Mouse (Mus musculus) limb, embryonic 12.5 days (tissue): Measurements from ENCODE around the gene Rpp38. TPM values are rescaled to one million over a fixed set of nuclear protein-coding genes. Genes with fewer than 3 reads are reported as not detected.

Experiments used
- ATAC-seq: fragments of 200-750 bp; cut with Nextera tagmentation; 2 replicates; pipeline ENCODE4 v1.8.0; 2017; ENCODE audit warnings: low read depth, moderate TSS enrichment; ENCODE audit not compliant: insufficient number of reproducible peaks, insufficient read depth, low FRiP score, low TSS enrichment
- H3K27ac ChIP-seq: fragments of 300-500 bp; sonication (generic); 2 replicates; pipeline ENCODE4 v1.5.1; 2016; ENCODE audit warnings: mild to moderate bottlenecking, moderate library complexity
- H3K27me3 ChIP-seq: fragments of 300-500 bp; sonication (generic); 2 replicates; pipeline ENCODE4 v1.6.1; 2016; ENCODE audit warnings: mild to moderate bottlenecking, moderate library complexity
- H3K36me3 ChIP-seq: fragments of 300-500 bp; sonication (generic); 2 replicates; pipeline ENCODE4 v1.6.1; 2016; ENCODE audit warnings: mild to moderate bottlenecking, moderate library complexity
- H3K4me1 ChIP-seq: fragments of 300-500 bp; sonication (generic); replicated peaks from 2 replicates; pipeline ENCODE4 v1.6.1; 2016
- H3K4me2 ChIP-seq: fragments of 300-500 bp; sonication (generic); 2 replicates; pipeline ENCODE4 v1.6.1; 2016; ENCODE audit warnings: mild to moderate bottlenecking, moderate library complexity
- H3K4me3 ChIP-seq: fragments of 300-500 bp; sonication (generic); replicated peaks from 2 replicates; pipeline ENCODE4 v1.5.1; 2016; ENCODE audit warnings: mild to moderate bottlenecking
- H3K9ac ChIP-seq: fragments of 300-500 bp; sonication (generic); replicated peaks from 2 replicates; pipeline ENCODE4 v1.6.1; 2016; ENCODE audit warnings: mild to moderate bottlenecking, moderate library complexity
- H3K9me3 ChIP-seq: fragments of 300-500 bp; sonication (generic); 2 replicates; pipeline ENCODE4 v1.6.1; 2016; ENCODE audit warnings: mild to moderate bottlenecking, moderate library complexity
- WGBS: fragments of 180-500 bp; shearing (Covaris S2); methylation state at CpG from one replicate; pipeline ENCODE4 v1.1.7; 2016; 5-methylcytosine and 5-hydroxymethylcytosine counted together
- polyA plus RNA-seq: library from polyadenylated mRNA; unstranded; fragments of >200 nt; fragmentation: Nextera tagmentation; extraction: Ambion mirVana; gene quantifications from 2 replicates; pipeline ENCODE4 v1.2.1, GENCODE M21; 2016

The Rpp38 gene
- polyA plus RNA-seq: 17.4 and 20.7 TPM in 2 replicates

DNA sequence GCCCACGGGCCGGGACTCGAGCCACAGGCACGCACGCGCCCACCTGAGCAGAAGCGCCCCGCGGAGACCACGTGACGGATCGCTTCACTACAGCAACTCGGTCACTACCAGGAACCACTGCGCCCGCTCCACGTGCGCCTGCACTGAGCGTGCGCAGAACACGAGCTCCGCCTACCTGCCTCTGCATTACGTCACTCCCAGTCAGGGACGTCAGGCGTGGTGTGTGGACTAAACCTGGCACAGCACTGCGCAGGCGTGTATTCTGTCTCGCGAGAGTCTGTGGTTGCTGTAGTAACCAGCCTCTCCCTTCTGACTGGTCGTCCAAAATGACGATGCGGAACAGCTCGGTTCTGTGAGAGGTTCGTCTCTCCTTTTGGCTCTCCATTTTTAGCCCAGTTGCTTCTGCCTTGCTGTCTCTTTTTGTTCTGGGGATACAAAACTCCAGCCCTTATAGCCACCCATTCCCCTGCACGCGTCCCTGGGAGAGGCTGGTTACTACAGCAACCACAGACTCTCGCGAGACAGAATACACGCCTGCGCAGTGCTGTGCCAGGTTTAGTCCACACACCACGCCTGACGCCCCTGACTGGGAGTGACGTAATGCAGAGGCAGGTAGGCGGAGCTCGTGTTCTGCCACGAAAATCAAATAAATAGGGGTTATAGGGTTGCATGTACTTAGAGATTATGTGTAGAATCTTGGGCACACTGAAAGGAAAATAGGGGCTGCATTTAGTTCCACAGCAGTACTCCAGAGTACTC, at the start of gene Rpp38:
Gene Rpp38 (minus strand): TSS at position 160 of the 759 bp plus-strand sequence.
- Histone ChIP-seq H3K27ac (peak within 1 kb of the TSS; percentile 64; the same call in 1 of the 2 replicates), H3K4me1 (peaks cover 18% of the 10 kb centered on the region), H3K9ac (peak within 1 kb of the TSS; percentile 77), H3K4me3 (peak within 1 kb of the TSS; percentile 67), H3K4me2 (peak within 1 kb of the TSS; percentile 68), H3K36me3 (peaks cover 22% of the 10 kb centered on the region), H3K9me3 (no peaks in the 10 kb centered on the region), H3K27me3 (peaks cover 19% of the 10 kb centered on the region)
- peak; percentile 97 for ATAC-seq
- WGBS: under 1% methylated on average over 45 of the region's 45 CpGs

GRCm38 (mm10) chr2:3365127-3365526, 32.7 kb upstream of the Rpp38 start:
- H3K9ac ChIP-seq: no peak overlapping the region
- no peaks in the 10 kb centered on the region for H3K27me3 ChIP-seq
- no peak overlapping the region for H3K4me2 ChIP-seq
- no peak for ATAC-seq
- H3K9me3 ChIP-seq: no peaks in the 10 kb centered on the region
- no peaks in the 10 kb centered on the region for H3K4me1 ChIP-seq
- 69% methylated on average over 4 of the region's 4 CpGs for WGBS
- H3K36me3 ChIP-seq: no peaks in the 10 kb centered on the region
- no peak overlapping the region for H3K4me3 ChIP-seq
- no peak overlapping the region for H3K27ac ChIP-seq

GRCm38 (mm10) chr2:3361067-3361466, 28.6 kb upstream of the Rpp38 start:
- Histone ChIP-seq H3K27ac (no peak overlapping the region), H3K4me1 (no peaks in the 10 kb centered on the region), H3K9me3 (no peaks in the 10 kb centered on the region), H3K27me3 (no peaks in the 10 kb centered on the region), H3K4me2 (no peak overlapping the region), H3K36me3 (no peaks in the 10 kb centered on the region), H3K9ac (no peak overlapping the region), H3K4me3 (no peak overlapping the region)
- ATAC-seq: no peak
- 81% methylated on average over 3 of the region's 3 CpGs for WGBS

GRCm38 (mm10) chr2:3357887-3358286, 25.4 kb upstream of the Rpp38 start:
- Histone ChIP-seq H3K4me2 (no peak overlapping the region), H3K9me3 (no peaks in the 10 kb centered on the region), H3K4me1 (no peaks in the 10 kb centered on the region), H3K36me3 (no peaks in the 10 kb centered on the region), H3K27me3 (no peaks in the 10 kb centered on the region), H3K4me3 (no peak overlapping the region), H3K27ac (no peak overlapping the region), H3K9ac (no peak overlapping the region)
- 82% methylated on average over 3 of the region's 3 CpGs for WGBS
- ATAC-seq: no peak

DNA sequence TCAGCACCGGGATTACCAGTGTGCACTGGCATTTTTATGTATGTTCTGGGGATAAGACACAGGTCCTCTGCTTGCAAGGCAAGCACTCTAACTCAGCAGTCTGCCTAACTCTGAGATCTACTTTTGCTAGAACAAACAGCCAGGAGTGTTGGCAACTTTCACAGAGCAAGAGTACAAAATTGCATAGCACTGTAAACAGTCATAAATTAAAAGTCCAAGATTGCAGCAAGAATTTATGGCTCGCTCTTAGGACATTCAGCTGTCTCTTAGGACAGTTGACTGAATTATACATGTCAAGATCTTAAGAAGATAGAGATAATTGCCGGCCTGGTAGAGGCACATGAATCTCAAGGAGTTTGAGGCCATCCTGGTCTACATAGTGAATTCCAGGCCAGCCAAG, 23.9 kb upstream of the Rpp38 start:
- Histone ChIP-seq H3K4me3 (no peak overlapping the region), H3K27ac (no peak overlapping the region), H3K9me3 (no peaks in the 10 kb centered on the region), H3K27me3 (no peaks in the 10 kb centered on the region), H3K36me3 (no peaks in the 10 kb centered on the region), H3K4me1 (no peaks in the 10 kb centered on the region), H3K9ac (no peak overlapping the region), H3K4me2 (no peak overlapping the region)
- 65% methylated on average over 3 of the region's 3 CpGs for WGBS
- ATAC-seq: no peak

DNA sequence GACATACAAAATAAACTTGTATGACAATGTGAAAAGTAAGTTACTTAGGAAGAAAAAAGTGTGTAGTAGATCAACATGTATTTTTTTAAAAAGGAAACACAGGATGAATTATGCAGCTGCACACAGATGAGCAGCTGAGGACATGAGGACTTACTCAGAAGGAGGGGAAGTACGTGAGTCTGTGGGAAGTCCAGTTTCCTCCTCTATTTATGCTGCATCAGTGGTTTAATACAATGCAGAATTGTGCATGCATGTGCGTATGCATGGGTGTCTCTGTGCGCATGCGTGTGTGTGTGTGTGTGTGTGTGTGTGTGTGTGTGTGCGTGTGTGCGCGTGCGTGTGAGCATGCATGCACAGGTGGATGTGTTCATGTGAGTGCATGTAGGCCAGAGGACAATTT, 23.4 kb upstream of the Rpp38 start:
- 94% methylated on average over 8 of the region's 8 CpGs for WGBS
- Histone ChIP-seq H3K27me3 (no peaks in the 10 kb centered on the region), H3K4me3 (no peak overlapping the region), H3K27ac (no peak overlapping the region), H3K9me3 (no peaks in the 10 kb centered on the region), H3K9ac (no peak overlapping the region), H3K36me3 (no peaks in the 10 kb centered on the region), H3K4me2 (no peak overlapping the region), H3K4me1 (no peaks in the 10 kb centered on the region)
- no peak for ATAC-seq

DNA sequence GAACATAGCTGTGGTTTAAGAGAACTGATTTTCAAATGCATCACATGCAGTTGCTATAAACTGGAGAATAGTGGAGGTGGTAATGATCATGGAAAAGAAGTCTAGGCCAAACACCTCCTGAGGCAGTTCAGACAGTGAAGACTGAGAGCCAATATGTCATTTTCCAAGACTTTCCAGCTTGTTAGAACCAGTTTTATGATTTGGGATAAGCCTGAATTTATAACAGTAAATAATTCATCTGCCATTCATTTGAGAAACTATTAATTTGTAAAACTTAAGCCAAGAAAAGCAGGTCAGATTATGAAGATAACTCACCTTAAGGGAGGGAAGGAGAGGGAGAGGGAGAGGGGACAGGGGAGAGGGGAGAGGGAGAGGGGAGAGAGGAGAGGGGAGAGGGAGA, 20.7 kb upstream of the Rpp38 start:
- no peaks in the 10 kb centered on the region for H3K9me3 ChIP-seq
- H3K4me2 ChIP-seq: no peak overlapping the region
- H3K27me3 ChIP-seq: no peaks in the 10 kb centered on the region
- no peak overlapping the region for H3K9ac ChIP-seq
- no peaks in the 10 kb centered on the region for H3K4me1 ChIP-seq
- H3K27ac ChIP-seq: no peak overlapping the region
- no peak for ATAC-seq
- H3K36me3 ChIP-seq: no peaks in the 10 kb centered on the region
- H3K4me3 ChIP-seq: no peak overlapping the region

- Histone ChIP-seq H3K9ac (no peak overlapping the region), H3K27me3 (0 out of 2 replicates have a peak, but pooled peaks cover 5% of the 10 kb centered on the region), H3K9me3 (no peaks in the 10 kb centered on the region), H3K4me3 (no peak overlapping the region), H3K36me3 (no peaks in the 10 kb centered on the region), H3K4me1 (no peaks in the 10 kb centered on the region), H3K27ac (no peak overlapping the region), H3K4me2 (no peak overlapping the region)
- no peak for ATAC-seq
- 22% methylated on average over 3 of the region's 3 CpGs for WGBS
Observed at GRCm38 (mm10) chr2:3348919-3349318, 16.5 kb upstream of the Rpp38 start.

GRCm38 (mm10) chr2:3348422-3348821, 16.0 kb upstream of the Rpp38 start:
- no peak for ATAC-seq
- Histone ChIP-seq H3K36me3 (no peaks in the 10 kb centered on the region), H3K4me2 (no peak overlapping the region), H3K27ac (no peak overlapping the region), H3K4me3 (no peak overlapping the region), H3K4me1 (no peaks in the 10 kb centered on the region), H3K9me3 (no peaks in the 10 kb centered on the region), H3K9ac (no peak overlapping the region), H3K27me3 (peaks cover 5% of the 10 kb centered on the region; the same call in 1 of the 2 replicates)
- 83% methylated on average over 4 of the region's 4 CpGs for WGBS

DNA sequence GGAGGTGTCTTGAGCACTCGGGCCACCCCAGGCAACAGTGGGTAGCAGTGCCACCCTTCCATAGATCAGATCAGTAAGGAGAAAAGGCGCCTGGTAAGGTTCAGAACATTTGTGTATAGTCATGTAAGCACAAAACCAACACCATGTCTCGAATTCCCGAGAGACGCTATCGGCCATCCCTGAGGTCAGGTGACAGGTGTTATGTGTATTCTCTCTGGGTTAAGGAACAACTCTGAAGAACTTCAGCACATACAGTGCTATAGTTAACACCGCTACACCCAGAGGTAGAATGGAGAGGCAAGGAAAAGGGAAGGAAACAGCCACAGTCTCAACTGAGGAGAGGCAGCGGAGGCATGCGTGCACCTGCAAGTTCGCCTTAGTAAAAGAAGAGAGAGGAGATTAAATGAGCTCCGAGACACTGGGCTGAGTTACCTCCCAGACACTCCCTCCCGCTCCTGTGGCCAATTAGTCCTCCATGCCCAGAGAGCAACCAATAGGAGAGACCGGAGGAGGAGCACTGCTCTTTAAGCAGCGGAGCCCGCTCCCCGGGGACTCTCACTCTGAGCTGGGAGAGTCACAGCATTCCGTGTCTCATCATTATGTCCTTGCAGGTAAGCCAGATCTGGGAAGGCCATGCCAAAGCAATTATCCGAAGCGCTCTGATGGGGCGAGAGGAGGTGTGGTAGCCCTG, 3.3 kb upstream of the Rpp38 start, which contains the start of gene Acbd7:
Gene Acbd7 (plus strand): TSS at position 558 of the 691 bp plus-strand sequence.
- peaks cover 18% of the 10 kb centered on the region for H3K4me1 ChIP-seq
- H3K4me2 ChIP-seq: peak within 1 kb of the TSS; percentile 48
- ATAC-seq: no peak
- no peaks in the 10 kb centered on the region for H3K36me3 ChIP-seq
- no peak within 1 kb of the TSS for H3K27ac ChIP-seq
- H3K9me3 ChIP-seq: no peaks in the 10 kb centered on the region
- peak within 1 kb of the TSS; percentile 16 for H3K4me3 ChIP-seq
- H3K9ac ChIP-seq: no peak within 1 kb of the TSS
- H3K27me3 ChIP-seq: peaks cover 21% of the 10 kb centered on the region
- WGBS: 5% methylated on average over 20 of the region's 20 CpGs

DNA sequence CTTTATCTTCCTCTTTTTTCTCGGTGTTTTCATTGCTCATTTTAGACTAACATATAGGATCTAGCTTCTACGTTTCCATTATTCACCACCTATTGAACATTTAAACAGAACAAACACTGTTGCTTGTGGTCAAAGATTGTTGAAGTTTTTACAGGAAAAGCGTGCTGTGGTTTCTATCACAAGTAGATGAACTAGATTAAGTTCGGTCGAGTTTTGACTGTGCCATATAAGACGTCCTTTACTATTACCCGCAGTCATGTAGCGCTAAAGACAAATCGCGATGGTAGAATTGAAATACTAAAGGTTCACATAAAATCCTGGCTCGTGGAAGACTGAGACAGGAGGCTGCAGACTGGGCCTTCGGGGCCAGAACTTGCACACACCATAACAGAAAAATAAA, 1.3 kb upstream of the Rpp38 start:
- H3K9me3 ChIP-seq: no peaks in the 10 kb centered on the region
- H3K4me2 ChIP-seq: no peak overlapping the region
- H3K4me1 ChIP-seq: peaks cover 18% of the 10 kb centered on the region
- H3K36me3 ChIP-seq: peaks cover 12% of the 10 kb centered on the region
- 91% methylated on average over 12 of the region's 12 CpGs for WGBS
- H3K9ac ChIP-seq: no peak overlapping the region
- peaks cover 21% of the 10 kb centered on the region for H3K27me3 ChIP-seq
- H3K4me3 ChIP-seq: no peak overlapping the region
- no peak for ATAC-seq
- H3K27ac ChIP-seq: no peak overlapping the region
